In genomic region chr6:28618751-28619153, GRCm38 (mm10) we compare ENCODE assay signal across 8 mouse cellular contexts.
DNase-seq lines count a peak whose midpoint lies in the region; ATAC-seq and TF ChIP-seq lines count a peak whose summit lies in the region.

No protein-coding gene starts in this region.

- intact Hi-C loops in left cerebral cortex, postnatal 14 days (cut with DNase I): no loop called here

- 16% methylated on average over 7 of the region's 7 CpGs for WGBS in cerebellum, adult 2 months
- 22% methylated on average over 7 of the region's 7 CpGs for WGBS in intestine, embryonic 14.5 days

- H3K4me3 ChIP-seq in cerebellum, adult 2 months (replicated peaks; ENCODE audit: insufficient read depth, low read depth, low read length): no peak overlapping the region
- no peak overlapping the region for H3K4me3 ChIP-seq in intestine, embryonic 14.5 days (ENCODE audit: low read depth, low read length)

- no peaks in the 10 kb centered on the region for H3K27me3 ChIP-seq in cerebellum, adult 2 months (ENCODE audit: control insufficient read depth, insufficient read depth, low read length)
- H3K27me3 ChIP-seq in intestine, embryonic 14.5 days (replicated peaks; ENCODE audit: control insufficient read depth, insufficient read depth, low read length): no peaks in the 10 kb centered on the region

- TF ChIP-seq POLR2A in cerebellum, adult 2 months (IDR thresholded peaks at IDR 0.05; ENCODE audit: borderline replicate concordance, insufficient read depth, low read length): no peak

- H3K36me3 ChIP-seq in intestine, embryonic 14.5 days (ENCODE audit: control insufficient read depth, insufficient read depth, low read length): no peaks in the 10 kb centered on the region

- no peak overlapping the region for H3K9ac ChIP-seq in intestine, embryonic 14.5 days (ENCODE audit: low read length)

- H3K9me3 ChIP-seq in intestine, embryonic 14.5 days (ENCODE audit: control insufficient read depth, low read length): no peaks in the 10 kb centered on the region

- H3K4me1 ChIP-seq in cerebellum, adult 2 months (ENCODE audit: control insufficient read depth, insufficient read depth, low read length): peaks cover 20% of the 10 kb centered on the region
- peaks cover 29% of the 10 kb centered on the region for H3K4me1 ChIP-seq in intestine, embryonic 14.5 days (replicated peaks; ENCODE audit: control insufficient read depth, insufficient read depth, low read length)

- peak; percentile 42 for DNase-seq in ovary, adult 18-20 months (ENCODE audit: low spot score)
- no peak for DNase-seq in ovary, postnatal 10 days (ENCODE audit: low spot score)
- peak; percentile 59 for DNase-seq in cerebellum, adult 2 months
- DNase-seq in heart, adult 11 months: peak; percentile 96
- DNase-seq in intestine, embryonic 14.5 days (ENCODE audit: low spot score): peak; percentile 74
- peak; percentile 45 to 52 for DNase-seq in left cerebral cortex, postnatal 14 days (ENCODE audit: low spot score in 2 of 2)
- DNase-seq in neural tube, embryonic 10.5 days (ENCODE audit: extremely low spot score, low spot score): peak; percentile 22

- no peak overlapping the region for H3K4me2 ChIP-seq in intestine, embryonic 14.5 days (ENCODE audit: low read length)

- ATAC-seq in intestine, embryonic 14.5 days (replicated peaks; ENCODE audit: low FRiP score, low TSS enrichment, low read depth): peak; percentile 43; the same call in 1 of the 2 replicates
- no peak for ATAC-seq in erythroblast, adult 5-6 weeks (replicated peaks; ENCODE audit: low FRiP score, poor library complexity, severe bottlenecking)

- no peak overlapping the region for H3K27ac ChIP-seq in cerebellum, adult 2 months (ENCODE audit: insufficient read depth, low read length)
- no peak overlapping the region for H3K27ac ChIP-seq in intestine, embryonic 14.5 days (ENCODE audit: low read depth)

- no peak for TF ChIP-seq CTCF in cerebellum, adult 2 months (IDR thresholded peaks at IDR 0.05; ENCODE audit: borderline replicate concordance, insufficient read depth, low read depth, low read length)
